Mouse (Mus musculus): ENCODE measurements around the gene Casp12. TPM values are rescaled to one million over a fixed set of nuclear protein-coding genes. Genes with fewer than 3 reads are reported as not detected.

Casp12 gene
- 0.54 and 1.3 TPM in 2 replicates for total RNA-seq (2014; rRNA removed)
- polyA plus RNA-seq (2015; fragmentation: Nextera tagmentation; extraction: Ambion mirVana): 1.3 and 1.4 TPM in 2 replicates

DNA sequence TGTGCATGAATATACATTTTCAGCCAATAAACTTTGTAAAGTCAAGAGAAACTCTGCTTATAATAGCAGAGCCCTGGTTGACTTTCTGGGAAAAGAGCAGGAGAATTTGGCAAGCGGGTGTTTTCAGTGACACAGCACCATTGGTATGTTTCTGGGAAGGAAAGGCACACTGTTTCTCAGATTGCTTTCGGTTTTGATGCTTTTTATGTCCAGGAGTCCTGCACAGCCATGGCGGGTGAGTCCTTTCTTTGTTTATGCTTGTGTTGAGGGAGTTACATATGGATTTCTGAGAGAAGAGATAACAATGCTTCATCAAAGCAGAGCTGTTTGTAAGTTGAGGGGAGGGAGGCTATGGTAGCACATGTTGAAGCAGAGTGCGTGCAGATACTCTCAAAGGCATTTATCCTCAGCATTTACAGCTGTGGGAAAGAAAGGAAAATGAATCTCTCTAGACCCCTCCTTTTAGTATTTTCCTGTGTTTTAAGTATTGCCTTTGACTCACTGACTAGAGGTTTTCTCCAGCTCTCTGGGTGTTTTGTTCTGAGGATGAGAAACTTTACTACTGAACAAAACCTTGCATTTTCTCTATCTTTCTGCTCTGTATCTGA is at the start of gene Casp12:
TSS of gene Casp12 (plus strand) at position 140 of the 608 bp plus-strand sequence.
- Histone ChIP-seq H3K4me3 (ENCODE audit: low read length) (no peak within 1 kb of the TSS), H3K9me3 (ENCODE audit: low read length) (no peaks in the 10 kb centered on the region), H3K9ac (replicated peaks; ENCODE audit: low read length) (no peak within 1 kb of the TSS), H3K4me1 (ENCODE audit: insufficient read depth, low read length) (no peaks in the 10 kb centered on the region), H3K4me2 (ENCODE audit: low read depth, low read length) (no peak within 1 kb of the TSS), H3K27me3 (ENCODE audit: insufficient read depth, low read length) (no peaks in the 10 kb centered on the region), H3K27ac (no peak within 1 kb of the TSS), H3K36me3 (ENCODE audit: insufficient read depth, low read length) (no peaks in the 10 kb centered on the region)
- ATAC-seq (no peak), DNase-seq (ENCODE audit: low spot score) (no peak)
- TF ChIP-seq CTCF (IDR thresholded peaks at IDR 0.05; ENCODE audit: low read depth): no peak
- 72% methylated on average over 4 of the region's 4 CpGs for whole genome bisulfite sequencing

DNA sequence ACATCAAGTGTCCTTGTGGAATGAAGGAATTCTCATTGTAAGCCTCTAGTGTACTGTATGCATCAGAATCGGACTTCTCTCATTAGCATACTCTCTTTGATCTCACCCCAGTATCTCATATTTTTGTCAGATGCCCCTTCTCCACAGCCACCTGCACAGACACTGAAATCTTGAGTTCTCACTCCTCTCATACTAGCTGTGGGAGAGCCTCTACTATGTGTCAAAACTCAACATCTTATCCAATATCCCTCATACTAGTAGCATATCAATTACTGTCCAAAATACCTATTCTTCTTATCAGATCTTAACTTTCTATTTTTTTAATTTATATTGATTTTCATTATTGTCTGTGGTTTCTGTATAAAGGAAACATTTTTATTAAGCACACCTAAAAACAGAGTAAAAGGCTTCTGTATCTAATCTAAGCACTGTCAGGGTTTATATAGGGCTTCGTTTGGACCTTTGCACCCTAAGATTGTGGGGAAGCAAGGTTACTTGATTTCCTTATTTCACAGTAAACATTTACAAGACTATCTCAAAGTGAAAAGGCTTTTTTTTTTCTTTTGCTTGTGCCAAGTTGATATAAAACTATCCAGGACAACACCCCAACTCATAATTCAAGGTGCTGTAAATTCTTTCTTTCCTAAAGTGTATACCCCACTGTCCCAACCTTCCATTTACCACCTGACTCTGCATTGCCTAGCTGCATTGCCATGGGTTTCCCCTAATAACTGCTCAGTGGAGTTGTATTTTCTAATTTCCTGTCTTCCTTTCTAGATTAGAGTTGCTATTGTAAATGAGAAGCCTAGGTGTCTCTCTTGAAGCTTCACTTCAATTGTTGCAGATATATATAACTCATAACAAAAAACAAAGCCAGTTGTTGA is 48.6 kb upstream of the Casp12 start:
- no peaks in the 10 kb centered on the region for H3K36me3 ChIP-seq (ENCODE audit: insufficient read depth, low read length)
- no peaks in the 10 kb centered on the region for H3K4me1 ChIP-seq (ENCODE audit: insufficient read depth, low read length)
- no peaks in the 10 kb centered on the region for H3K9me3 ChIP-seq (ENCODE audit: low read length)
- no peak overlapping the region for H3K4me3 ChIP-seq (ENCODE audit: low read length)
- DNase-seq (ENCODE audit: low spot score) (no peak), ATAC-seq (no peak)
- 81% methylated on average over 2 of the region's 2 CpGs for WGBS
- no peak overlapping the region for H3K27ac ChIP-seq
- H3K27me3 ChIP-seq (ENCODE audit: insufficient read depth, low read length): no peaks in the 10 kb centered on the region
- H3K9ac ChIP-seq (replicated peaks; ENCODE audit: low read length): no peak overlapping the region
- H3K4me2 ChIP-seq (ENCODE audit: low read depth, low read length): no peak overlapping the region
- TF ChIP-seq CTCF (IDR thresholded peaks at IDR 0.05; ENCODE audit: low read depth): no peak

DNA sequence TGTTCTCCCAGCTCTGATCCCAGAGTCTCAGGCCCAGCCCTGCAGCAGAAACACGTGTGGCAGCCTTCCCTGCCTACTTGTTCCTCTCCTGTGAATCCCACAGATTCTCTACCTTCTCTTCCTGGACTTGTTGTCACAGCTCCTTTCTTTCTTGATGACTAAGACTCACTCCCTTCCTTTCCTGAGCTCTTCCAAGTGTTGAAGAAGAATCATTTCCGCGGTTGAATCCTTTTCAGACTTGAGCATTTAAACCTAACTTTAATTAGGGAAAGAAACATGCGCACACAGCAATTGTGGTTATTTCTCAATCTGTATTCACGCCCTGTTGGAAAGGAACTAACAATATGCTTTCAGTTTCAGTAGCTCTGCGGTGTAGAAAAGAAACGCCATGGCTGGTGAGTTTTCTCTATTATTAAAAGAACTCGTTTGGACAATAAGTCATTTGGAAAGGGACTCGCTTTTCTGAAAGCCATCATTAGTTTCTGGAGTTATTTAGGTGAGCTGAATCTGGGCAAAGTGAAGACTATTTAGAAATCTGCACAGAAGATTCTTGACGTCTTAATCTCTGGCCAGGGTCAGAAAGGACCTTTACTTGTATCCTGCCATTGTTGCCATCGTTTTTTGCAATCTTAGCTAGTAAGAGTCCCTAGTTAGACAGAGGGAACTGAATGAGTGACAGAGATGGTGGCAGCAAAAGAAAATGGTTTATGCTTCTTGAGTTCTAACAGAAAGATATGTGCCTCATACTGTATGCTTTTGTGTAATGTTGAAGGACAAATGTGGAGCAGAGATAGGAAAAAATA is 46.7 kb upstream of the Casp12 start, which contains the start of gene Casp1:
TSS of gene Casp1 (plus strand) at position 189 of the 803 bp plus-strand sequence.
- 57% methylated on average over 11 of the region's 11 CpGs for WGBS
- Histone ChIP-seq H3K9me3 (ENCODE audit: low read length) (no peaks in the 10 kb centered on the region), H3K4me2 (ENCODE audit: low read depth, low read length) (no peak within 1 kb of the TSS), H3K4me1 (ENCODE audit: insufficient read depth, low read length) (no peaks in the 10 kb centered on the region), H3K36me3 (ENCODE audit: insufficient read depth, low read length) (no peaks in the 10 kb centered on the region), H3K27ac (no peak within 1 kb of the TSS), H3K27me3 (ENCODE audit: insufficient read depth, low read length) (no peaks in the 10 kb centered on the region), H3K9ac (replicated peaks; ENCODE audit: low read length) (no peak within 1 kb of the TSS), H3K4me3 (ENCODE audit: low read length) (no peak within 1 kb of the TSS)
- no peak for TF ChIP-seq CTCF (IDR thresholded peaks at IDR 0.05; ENCODE audit: low read depth)
- DNase-seq (ENCODE audit: low spot score) (no peak), ATAC-seq (no peak)

DNA sequence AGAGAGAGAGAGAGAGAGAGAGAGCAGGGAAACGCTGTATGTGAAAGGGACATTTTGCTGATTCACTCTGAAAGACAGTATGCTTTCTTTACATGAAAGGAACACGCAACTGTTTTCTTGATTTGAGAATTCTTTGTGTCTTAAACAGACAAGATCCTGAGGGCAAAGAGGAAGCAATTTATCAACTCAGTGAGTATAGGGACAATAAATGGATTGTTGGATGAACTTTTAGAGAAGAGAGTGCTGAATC is 46.2 kb upstream of the Casp12 start:
- Histone ChIP-seq H3K4me3 (ENCODE audit: low read length) (no peak overlapping the region), H3K27me3 (ENCODE audit: insufficient read depth, low read length) (no peaks in the 10 kb centered on the region), H3K9ac (replicated peaks; ENCODE audit: low read length) (no peak overlapping the region), H3K4me1 (ENCODE audit: insufficient read depth, low read length) (no peaks in the 10 kb centered on the region), H3K4me2 (ENCODE audit: low read depth, low read length) (no peak overlapping the region), H3K9me3 (ENCODE audit: low read length) (no peaks in the 10 kb centered on the region), H3K27ac (no peak overlapping the region), H3K36me3 (ENCODE audit: insufficient read depth, low read length) (no peaks in the 10 kb centered on the region)
- ATAC-seq: no peak
- no peak for TF ChIP-seq CTCF (IDR thresholded peaks at IDR 0.05; ENCODE audit: low read depth)
- no peak for DNase-seq (ENCODE audit: low spot score)
- 83% methylated on average over 2 of the region's 2 CpGs for WGBS

DNA sequence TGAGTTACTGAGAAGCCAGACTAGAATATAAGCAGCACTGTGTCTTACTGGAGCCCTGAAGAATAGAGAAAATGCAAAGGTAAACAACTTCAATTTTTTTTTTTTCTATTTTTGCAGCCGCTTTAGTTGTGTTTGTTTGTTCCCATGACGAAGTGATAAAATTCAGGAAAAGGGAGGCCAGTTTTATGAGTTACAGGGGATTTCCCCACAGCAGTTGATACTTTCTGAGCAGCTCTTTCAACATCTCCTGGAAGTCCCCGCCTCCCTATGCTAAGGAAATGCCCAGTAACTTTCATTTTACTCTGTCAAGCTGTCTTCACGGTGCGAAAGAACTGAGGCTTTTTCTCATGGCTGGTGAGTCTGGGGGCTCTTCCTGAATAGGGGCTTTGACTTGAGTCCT is 36.7 kb upstream of the Casp12 start, which contains the start of gene Casp4:
TSS of gene Casp4 (plus strand) at position 268 of the 400 bp plus-strand sequence.
- H3K4me1 ChIP-seq (ENCODE audit: insufficient read depth, low read length): no peaks in the 10 kb centered on the region
- no peak for TF ChIP-seq CTCF (IDR thresholded peaks at IDR 0.05; ENCODE audit: low read depth)
- no peaks in the 10 kb centered on the region for H3K9me3 ChIP-seq (ENCODE audit: low read length)
- H3K36me3 ChIP-seq (ENCODE audit: insufficient read depth, low read length): no peaks in the 10 kb centered on the region
- H3K4me2 ChIP-seq (ENCODE audit: low read depth, low read length): no peak within 1 kb of the TSS
- no peaks in the 10 kb centered on the region for H3K27me3 ChIP-seq (ENCODE audit: insufficient read depth, low read length)
- WGBS: 68% methylated on average over 5 of the region's 5 CpGs
- no peak for DNase-seq (ENCODE audit: low spot score)
- ATAC-seq: no peak
- H3K27ac ChIP-seq: no peak within 1 kb of the TSS
- no peak within 1 kb of the TSS for H3K4me3 ChIP-seq (ENCODE audit: low read length)
- no peak within 1 kb of the TSS for H3K9ac ChIP-seq (replicated peaks; ENCODE audit: low read length)

DNA sequence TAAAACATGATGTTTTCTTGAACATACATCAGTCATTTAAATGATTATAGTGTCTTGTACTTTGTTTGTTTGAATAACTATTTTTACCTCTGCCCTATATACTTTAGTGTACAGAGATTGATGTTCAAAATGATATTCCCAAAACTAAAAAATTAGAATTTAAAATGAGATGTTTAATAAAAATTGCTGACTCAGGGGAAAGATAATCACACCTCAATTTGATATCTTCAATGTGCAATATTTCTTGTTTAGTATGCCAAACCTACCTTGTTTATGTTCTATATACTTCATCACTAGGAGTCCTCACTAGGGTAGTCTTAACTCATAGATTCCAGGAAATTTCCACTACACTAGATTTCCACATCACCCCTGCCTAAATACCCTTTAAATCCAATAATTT is 35.1 kb upstream of the Casp12 start:
- TF ChIP-seq CTCF (IDR thresholded peaks at IDR 0.05; ENCODE audit: low read depth): no peak
- DNase-seq (ENCODE audit: low spot score) (no peak), ATAC-seq (no peak)
- Histone ChIP-seq H3K27ac (no peak overlapping the region), H3K9me3 (ENCODE audit: low read length) (no peaks in the 10 kb centered on the region), H3K9ac (replicated peaks; ENCODE audit: low read length) (no peak overlapping the region), H3K27me3 (ENCODE audit: insufficient read depth, low read length) (no peaks in the 10 kb centered on the region), H3K4me1 (ENCODE audit: insufficient read depth, low read length) (no peaks in the 10 kb centered on the region), H3K4me3 (ENCODE audit: low read length) (no peak overlapping the region), H3K36me3 (ENCODE audit: insufficient read depth, low read length) (no peaks in the 10 kb centered on the region), H3K4me2 (ENCODE audit: low read depth, low read length) (no peak overlapping the region)
